Mouse (Mus musculus) embryo, embryonic 11 days (tissue): ENCODE measurements around the gene Tubb3.
"Not testable (repeated sequence)": the region's sequence is repeated elsewhere in the genome, so short reads cannot be mapped to it uniquely, and the experiment has no call there.

ENCODE experiments used
- DNase-seq: peaks from one replicate; pipeline ENCODE4 v3.0.0-alpha.2; 2015

The Tubb3 gene

DNA sequence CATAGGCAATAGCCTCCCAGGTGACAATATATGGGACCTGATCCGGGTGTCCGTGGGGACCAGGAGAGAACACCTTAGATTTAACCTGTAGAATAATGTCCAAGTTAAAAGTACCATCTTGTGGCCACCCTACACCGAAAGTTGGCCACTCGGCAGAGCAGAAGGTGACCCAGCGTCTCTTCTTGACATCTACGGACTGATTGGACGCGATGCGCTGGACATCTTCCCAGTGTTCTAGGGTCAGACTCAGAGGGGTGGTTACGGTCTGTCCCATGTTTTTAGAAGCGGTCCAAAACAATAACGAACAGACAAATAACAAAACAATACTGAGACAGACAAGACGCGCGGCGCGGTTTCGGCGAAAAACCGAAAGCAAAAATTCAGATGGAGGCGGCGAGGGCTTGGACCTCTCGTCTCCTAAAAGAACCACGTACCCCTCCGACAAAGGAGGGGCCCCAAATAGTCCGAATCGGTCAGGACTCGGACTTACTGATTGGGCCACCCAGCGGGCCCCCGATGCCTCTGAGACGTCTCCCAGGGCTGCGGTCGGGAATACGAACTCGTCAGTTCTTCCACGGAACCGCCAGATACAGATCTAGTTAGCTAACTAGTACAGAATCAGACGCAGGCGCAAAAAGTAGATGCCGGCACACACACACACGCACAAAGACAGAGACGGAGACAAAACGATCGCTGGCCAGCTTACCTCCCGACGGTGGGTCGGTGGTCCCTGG, 22.2 kb downstream of the Tubb3 start:
- DNase-seq = not testable (repeated sequence)

DNA sequence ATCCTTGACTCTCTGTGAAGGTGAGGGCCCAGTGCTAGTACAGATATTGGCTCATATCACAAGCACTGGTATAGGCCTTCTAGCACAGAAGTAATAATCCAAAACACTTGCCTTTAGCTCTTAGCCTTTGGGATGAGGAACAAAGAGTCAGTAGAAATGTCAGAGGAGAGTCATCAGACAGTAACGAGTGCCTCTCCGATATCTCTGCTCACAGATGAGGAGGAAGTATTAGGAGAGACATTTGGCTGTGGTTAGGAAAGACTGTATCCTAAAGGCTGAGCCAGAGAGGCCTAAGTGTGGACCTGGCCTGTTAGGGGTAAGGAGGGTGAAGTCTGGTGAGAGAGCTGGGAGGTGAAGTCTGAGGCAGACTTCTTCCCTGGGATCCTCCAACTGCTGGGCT, 30.6 kb downstream of the Tubb3 start:
- no peak for DNase-seq

DNA sequence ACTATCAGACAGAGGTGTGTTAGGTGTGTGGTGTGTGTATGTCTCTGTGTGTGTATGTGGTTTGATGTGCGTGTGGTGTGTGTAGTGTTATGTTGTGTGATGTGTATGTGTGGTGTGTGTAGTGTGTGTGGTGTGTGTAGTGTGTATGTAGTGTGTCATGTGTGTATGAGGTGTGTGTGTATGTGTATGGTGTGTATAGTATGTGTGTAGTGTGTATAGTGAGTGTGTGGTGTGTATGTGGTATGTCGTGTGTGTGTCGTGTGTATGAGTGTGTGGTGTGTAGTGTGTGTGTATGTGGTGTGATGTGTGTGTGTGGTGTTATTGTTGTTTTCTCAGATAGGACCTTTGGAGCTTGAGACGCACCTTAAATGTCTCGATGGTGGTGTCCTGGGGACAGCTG, 31.1 kb downstream of the Tubb3 start:
- DNase-seq = no peak

- DNase-seq = peak; percentile 94
Measured at GRCm38 (mm10) chr8:123442871-123443575, 31.8 kb downstream of the Tubb3 start.

DNA sequence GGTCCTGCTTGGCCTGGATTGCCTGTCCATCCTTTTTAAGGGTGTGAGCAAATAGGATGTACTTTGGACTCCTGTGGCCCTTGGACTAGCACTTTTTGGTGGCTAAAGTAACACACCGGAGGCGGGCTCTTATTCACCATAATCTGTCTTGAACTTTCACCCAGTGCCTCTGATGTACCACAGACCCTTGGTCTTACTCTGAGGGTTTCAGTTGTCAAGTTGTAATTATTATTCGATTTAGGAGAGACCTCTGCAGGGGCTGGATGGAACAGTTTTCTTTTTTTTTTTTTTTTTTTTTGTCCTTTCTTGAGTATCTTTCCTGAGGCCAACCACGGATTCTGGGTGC, 32.3 kb downstream of the Tubb3 start:
- DNase-seq = peak; percentile 24

DNA sequence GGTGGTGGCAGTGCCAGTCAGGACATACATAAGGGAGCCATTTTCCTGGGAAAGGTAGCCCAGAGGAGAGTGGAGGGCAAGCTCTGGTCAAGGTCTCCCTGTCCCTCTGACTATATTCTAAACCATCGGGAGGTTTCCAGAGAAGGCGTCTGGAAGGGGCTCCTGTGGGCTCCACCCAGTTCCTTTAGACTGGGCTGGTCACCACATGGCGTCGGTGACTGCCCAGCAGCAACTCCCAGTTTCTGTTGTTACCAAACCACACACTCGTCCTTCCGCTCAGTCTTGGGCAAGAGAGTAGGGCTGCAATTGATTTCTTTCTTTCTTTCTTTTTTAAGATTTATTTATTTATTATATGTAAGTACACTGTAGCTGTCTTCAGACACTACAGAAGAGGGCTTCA, 32.9 kb downstream of the Tubb3 start:
- no peak for DNase-seq

DNA sequence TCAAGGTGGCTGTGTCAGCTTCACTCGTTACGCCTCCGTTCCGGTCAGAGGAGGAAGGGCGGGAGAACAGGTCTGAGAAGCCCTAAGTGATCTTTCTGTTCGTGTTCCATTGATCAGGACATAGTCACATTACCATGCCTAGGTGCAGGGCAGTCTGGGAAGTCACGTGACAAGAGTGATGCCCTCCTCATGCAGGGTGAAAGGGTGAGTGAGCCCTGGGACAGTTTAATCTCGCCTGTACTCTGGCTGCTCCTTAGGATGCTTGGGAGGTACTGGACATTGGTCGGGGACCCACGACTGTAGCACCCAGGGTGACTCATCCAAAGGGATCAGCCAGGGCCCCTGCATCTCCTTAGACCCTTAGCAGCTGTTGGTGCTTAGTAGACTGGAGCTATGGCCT, 34.8 kb downstream of the Tubb3 start:
- no peak for DNase-seq

GRCm38 (mm10) chr8:123446799-123447198, 35.6 kb downstream of the Tubb3 start:
- DNase-seq = no peak

- DNase-seq = no peak
Measured at GRCm38 (mm10) chr8:123450783-123451182, 39.6 kb downstream of the Tubb3 start.

DNA sequence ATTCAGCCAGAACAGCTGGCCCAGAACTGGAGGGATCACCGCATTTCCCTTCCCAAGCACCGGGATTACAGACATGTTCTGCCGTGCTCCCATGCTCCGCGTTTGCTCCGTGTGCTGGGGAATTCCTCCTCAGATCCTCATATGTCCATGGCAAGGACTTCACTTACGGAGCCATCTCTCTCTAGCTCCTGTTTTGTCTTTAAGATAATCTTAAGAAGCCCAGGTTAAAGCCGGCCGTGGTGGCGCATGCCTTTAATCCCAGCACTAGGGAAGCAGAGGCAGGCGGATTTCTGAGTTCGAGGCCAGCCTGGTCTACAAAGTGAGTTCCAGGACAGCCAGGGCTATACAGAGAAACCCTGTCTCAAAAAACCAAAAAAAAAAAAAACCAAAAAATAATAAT, 40.5 kb downstream of the Tubb3 start:
- not testable (repeated sequence) for DNase-seq

GRCm38 (mm10) chr8:123452149-123452548, 40.9 kb downstream of the Tubb3 start:
- DNase-seq = no peak

- DNase-seq = no peak
Measured at GRCm38 (mm10) chr8:123453291-123453690, 42.1 kb downstream of the Tubb3 start.

- DNase-seq = no peak
Measured at GRCm38 (mm10) chr8:123453951-123454350, 42.7 kb downstream of the Tubb3 start.

DNA sequence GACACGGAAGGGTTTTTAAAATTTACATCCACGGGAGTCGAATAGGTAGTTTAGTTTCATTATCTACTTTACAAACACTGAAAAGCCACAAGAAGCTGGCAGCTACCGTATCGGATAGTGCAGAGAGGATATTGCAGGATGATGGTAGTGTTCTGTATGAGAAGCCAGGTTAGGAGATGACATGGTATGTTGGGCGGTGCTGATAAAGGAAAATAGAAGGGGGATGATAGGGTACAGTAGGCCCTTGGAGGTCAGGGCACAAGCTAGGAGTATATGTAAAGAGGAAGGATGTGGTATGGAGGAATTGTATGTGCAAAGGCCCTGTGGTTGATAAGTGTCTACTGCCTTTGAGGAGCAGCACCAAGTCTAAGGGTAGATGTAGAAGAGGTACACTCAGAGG, 43.3 kb downstream of the Tubb3 start:
- DNase-seq = no peak

GRCm38 (mm10) chr8:123463651-123464050, 52.4 kb downstream of the Tubb3 start:
- no peak for DNase-seq

DNA sequence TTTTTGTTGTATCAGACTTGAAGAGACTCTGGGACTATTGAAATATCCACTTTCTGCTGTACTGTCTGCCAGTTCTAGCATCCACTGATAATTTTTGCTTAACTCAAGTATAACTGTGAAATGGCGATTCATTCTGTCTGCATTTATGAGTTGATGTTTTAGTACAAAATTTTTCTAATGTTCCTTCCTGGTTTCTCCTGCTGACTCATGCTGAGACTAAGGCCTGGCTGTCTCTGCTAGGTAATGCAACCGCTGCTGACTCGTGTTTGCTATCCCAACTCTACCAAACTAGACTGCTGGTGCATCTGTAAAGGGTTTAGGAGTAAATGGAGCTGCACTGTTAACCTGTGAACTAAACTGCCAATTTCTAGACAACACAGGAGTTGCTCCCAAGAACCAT, 56.3 kb downstream of the Tubb3 start:
- DNase-seq = no peak
